Mouse (Mus musculus) left cerebral cortex, adult 8-10 months (tissue): ENCODE data around the gene Exoc6b. TPM values are rescaled to one million over a fixed set of nuclear protein-coding genes. Genes with fewer than 3 reads are reported as not detected.

Experiments
- DNase-seq, 2 experiments: peaks; one replicate each; pipeline ENCODE4 v3.0.0; 2022; ENCODE audit warnings: low spot score in 2 of 2
- total RNA-seq, 4 experiments: library from RNA; stranded (reverse); gene quantifications; 2 replicates each; pipeline ENCODE4 v1.2.4; 2022

The Exoc6b gene
- total RNA-seq, 4 experiments from 2014 or later, result 76.7 to 85.4 (median 80.3) TPM

GRCm38 (mm10) chr6:84587471-84588101, 481.7 kb downstream of the Exoc6b start:
- peak in 1 of 2 experiments; percentile 7 for DNase-seq

- DNase-seq, result no peak
Measured at GRCm38 (mm10) chr6:84586551-84587200, 482.6 kb downstream of the Exoc6b start.

- DNase-seq, result no peak
Measured at GRCm38 (mm10) chr6:84585686-84586300, 483.5 kb downstream of the Exoc6b start.

- no peak for DNase-seq
Measured at GRCm38 (mm10) chr6:84584783-84585685, 484.3 kb downstream of the Exoc6b start.

GRCm38 (mm10) chr6:84583841-84584782, 485.2 kb downstream of the Exoc6b start:
- DNase-seq, result no peak

- peak; percentile 45 to 59 for DNase-seq
Measured at GRCm38 (mm10) chr6:84583371-84583770, 485.9 kb downstream of the Exoc6b start.

DNA sequence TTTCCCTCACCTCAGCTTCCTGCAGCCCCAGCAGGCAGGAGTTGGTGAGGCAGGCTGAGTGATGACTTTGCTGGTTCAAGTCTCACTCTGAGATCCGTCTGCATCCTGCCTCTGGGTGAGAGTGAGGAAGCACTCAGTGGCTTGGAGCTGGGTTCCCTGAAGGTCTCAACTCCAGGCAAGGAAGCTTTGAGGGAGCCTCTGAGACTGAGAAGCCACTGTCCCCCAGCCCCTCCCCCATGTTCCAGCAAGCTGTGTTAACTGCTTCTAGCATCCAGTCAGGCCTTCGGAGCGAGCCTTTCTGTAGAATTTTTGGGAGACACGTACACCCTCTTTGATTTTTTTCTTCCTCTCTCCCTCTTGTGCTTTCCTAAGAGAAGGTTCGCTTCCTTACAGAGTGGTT, 486.5 kb downstream of the Exoc6b start:
- DNase-seq, result no peak

DNA sequence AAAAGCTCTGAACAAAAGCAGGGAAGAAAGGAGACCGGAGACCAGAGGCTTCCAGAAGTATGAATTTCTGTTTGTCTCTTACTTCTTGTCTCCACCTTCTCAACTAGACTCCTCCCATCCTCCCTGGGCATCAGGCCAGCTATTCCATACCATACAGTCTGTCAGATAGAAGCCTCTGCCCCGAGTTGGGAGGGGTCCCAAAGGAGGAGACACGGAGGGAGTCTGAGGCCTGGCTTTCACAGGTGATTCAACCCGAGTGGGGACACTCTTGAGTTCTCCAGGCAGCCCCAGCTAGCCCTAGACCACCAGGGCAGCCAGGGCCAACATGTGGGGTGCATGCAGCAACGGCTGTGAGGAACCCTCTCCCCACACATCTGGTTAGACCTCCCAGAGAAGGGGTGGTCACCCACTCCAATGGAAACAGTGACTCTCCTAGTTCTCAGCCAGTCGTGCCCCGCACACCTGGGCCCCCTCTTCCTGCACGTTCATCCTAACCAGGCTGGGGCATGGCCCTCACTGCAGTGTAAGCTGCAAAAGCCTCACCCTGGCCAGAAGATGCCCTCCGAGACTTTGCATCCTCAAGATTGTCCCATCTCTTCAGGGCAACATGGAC, 487.4 kb downstream of the Exoc6b start:
- no peak for DNase-seq

GRCm38 (mm10) chr6:84580979-84581832, 488.1 kb downstream of the Exoc6b start:
- no peak for DNase-seq

GRCm38 (mm10) chr6:84579508-84579907, 489.8 kb downstream of the Exoc6b start:
- DNase-seq, result no peak

- DNase-seq, result peak in 1 of 2 experiments; percentile 17
Measured at GRCm38 (mm10) chr6:84578928-84579327, 490.4 kb downstream of the Exoc6b start.

DNA sequence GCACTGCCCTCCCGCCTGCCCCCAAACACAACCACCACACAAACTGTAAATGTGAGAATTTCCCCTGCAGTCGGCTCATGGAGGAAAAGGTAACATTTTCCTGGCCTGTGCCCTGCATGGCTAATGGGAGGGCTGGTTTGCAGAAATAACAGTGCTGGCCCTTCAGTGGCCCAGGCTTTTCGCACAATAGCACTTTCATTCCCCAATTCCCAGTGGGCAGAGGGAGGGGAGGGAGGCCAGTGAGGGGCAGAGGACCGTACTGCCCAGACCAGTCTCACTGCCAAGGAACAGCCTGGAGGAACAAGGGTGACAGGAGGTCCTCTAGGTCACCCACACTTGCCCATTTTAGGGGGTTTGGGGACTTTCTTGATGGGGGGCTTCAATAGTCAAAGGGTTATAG, 491.4 kb downstream of the Exoc6b start:
- DNase-seq, result no peak

DNA sequence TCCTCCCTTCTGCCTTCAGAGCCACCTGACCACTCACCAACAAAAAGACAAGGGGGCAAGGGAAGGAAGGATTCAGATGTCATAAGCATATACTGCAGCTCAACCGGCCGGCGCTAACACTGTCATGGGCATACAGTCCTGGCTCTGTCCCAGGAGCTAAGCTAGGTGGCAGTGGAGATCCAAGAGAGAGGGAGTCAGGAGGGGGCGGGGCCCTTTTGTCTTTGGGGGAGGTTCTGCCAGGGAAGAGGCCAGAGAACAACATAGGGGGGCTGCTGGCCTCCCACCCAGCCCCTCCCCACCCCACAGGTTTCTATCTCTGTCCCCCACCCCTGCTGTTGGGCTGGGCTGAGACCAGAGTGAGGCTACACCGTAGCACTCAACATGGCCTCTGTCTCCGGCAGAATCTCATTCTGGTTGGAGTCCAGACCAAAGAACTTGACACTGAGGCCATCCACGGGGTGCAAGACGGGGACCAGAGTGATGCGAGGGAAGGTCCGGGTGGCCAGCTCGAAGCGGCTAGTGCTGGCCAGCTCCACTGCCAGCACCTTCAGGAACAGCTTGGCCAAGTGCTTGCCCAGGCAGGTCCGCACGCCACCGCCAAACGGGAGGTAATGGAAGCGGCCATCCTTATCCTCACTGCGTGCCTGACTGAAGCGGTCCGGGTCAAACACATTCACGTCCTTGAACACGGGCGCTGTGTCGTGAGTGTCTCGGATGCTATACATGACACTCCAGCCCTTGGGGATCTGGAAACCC, 495.2 kb downstream of the Exoc6b start:
- no peak for DNase-seq

- DNase-seq, result no peak
Measured at GRCm38 (mm10) chr6:84570039-84570438, 499.3 kb downstream of the Exoc6b start.

DNA sequence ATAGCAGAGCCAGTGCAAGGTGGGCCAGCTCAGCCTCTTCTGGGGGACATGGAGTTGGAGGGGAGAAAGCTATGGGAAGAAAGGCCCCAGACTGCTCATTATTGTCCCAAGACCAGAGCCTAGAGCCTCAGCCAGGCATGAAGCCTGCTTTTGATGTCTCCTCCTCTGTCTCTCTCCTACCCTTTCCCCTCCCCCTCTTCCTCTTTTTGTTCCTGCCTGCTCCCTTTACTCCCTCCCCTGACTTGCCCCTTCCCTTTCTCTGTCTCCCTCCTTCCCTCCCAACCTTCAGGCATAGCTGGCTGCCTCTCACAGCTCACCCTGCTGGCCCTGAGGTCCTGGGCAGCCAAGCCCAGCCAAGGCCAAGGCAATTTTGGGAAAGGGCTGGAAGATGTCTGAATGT, 499.7 kb downstream of the Exoc6b start:
- DNase-seq, result no peak

DNA sequence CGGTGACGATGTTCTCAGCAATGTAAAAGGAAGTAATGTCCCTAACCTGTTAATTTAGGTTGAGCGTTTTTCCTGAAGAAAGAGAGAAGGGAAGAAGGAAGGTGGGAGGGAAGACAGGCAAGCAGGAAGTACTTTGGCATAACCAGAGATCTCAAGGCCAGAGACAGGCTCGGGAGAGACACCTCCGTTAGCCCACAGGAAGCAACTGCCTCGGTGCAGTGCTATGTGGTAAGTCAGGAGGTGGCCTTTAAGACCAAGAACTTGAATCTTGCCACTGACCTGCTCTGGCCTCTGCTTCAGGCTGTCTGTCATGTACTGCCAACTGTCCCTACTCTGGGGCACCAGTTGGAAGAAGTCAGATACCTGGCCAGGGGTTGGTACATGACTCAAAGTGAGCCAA, 500.4 kb downstream of the Exoc6b start:
- no peak for DNase-seq
